Mouse (Mus musculus) duodenum, adult 2 months (tissue): Measurements from ENCODE around the gene Iqub. TPM values are rescaled to one million over a fixed set of nuclear protein-coding genes. Genes with fewer than 3 reads are reported as not detected.

Experiments used
- polyA plus RNA-seq: library from polyadenylated mRNA; depleted of rRNA; stranded (reverse); fragments of >200 nt; gene quantifications from 2 replicates; pipeline ENCODE4 v1.2.3, GENCODE M21; 2012; ENCODE audit warnings: low replicate concordance; rRNA removed

The Iqub gene
- polyA plus RNA-seq = not detected in 2 replicates

GRCm38 (mm10) chr6:24514552-24515284 lies at the start of gene Iqub:
Gene Iqub (minus strand): TSS chr6:24515067.

GRCm38 (mm10) chr6:24528064-24528243 lies 13.1 kb upstream of the Iqub start, which contains the start of gene Asb15:
Gene Asb15 (plus strand): TSS chr6:24528144.

GRCm38 (mm10) chr6:24527155-24528063 lies 12.5 kb upstream of the Iqub start, which contains the start of gene Ndufa5:
Gene Ndufa5 (minus strand): TSS chr6:24528013.

Other genes starting within 250 kb of the Iqub start
- gene Ndufa5, start 12.9 kb upstream of the Iqub start, polyA plus RNA-seq = 0.51 and 0.94 TPM in 2 replicates
- gene Asb15, start 13.1 kb upstream of the Iqub start, polyA plus RNA-seq = not detected in 2 replicates
- gene Lmod2, start 82.7 kb upstream of the Iqub start, polyA plus RNA-seq = not detected in 2 replicates
- gene Wasl, start 149.9 kb upstream of the Iqub start, polyA plus RNA-seq = 130 and 196 TPM in 2 replicates
- gene Hyal6, start 218.2 kb upstream of the Iqub start, polyA plus RNA-seq = not detected in 2 replicates
- not detected in 2 replicates for gene Hyal4, start 233.3 kb upstream of the Iqub start, polyA plus RNA-seq